Mouse (Mus musculus) forebrain, embryonic 13.5 days (tissue): ENCODE results near the gene Tmprss9. TPM values are rescaled to one million over a fixed set of nuclear protein-coding genes. Genes with fewer than 3 reads are reported as not detected.

Source experiments
- ATAC-seq: fragments of 200-750 bp; cut with Nextera tagmentation; 2 replicates; pipeline ENCODE4 v1.8.0; 2017
- H3K27ac ChIP-seq: fragments of 300-500 bp; sonication (generic); 2 replicates; pipeline ENCODE4 v1.5.1; 2015; ENCODE audit warnings: inconsistent platforms, mild to moderate bottlenecking, moderate library complexity
- H3K27me3 ChIP-seq: fragments of 300-500 bp; sonication (generic); 2 replicates; pipeline ENCODE4 v1.6.1; 2015; ENCODE audit warnings: mild to moderate bottlenecking, inconsistent platforms
- H3K36me3 ChIP-seq: fragments of 300-500 bp; sonication (generic); 2 replicates; pipeline ENCODE4 v1.6.1; 2015; ENCODE audit warnings: mild to moderate bottlenecking, inconsistent platforms; ENCODE audit not compliant: poor library complexity, severe bottlenecking
- H3K4me1 ChIP-seq: fragments of 300-500 bp; sonication (generic); 2 replicates; pipeline ENCODE4 v1.6.1; 2015; ENCODE audit warnings: inconsistent platforms
- H3K4me2 ChIP-seq: fragments of 300-500 bp; sonication (generic); 2 replicates; pipeline ENCODE4 v1.6.1; 2015; ENCODE audit warnings: inconsistent platforms, mild to moderate bottlenecking, moderate library complexity
- H3K4me3 ChIP-seq: fragments of 300-500 bp; sonication (generic); 2 replicates; pipeline ENCODE4 v1.5.1; 2015; ENCODE audit warnings: mild to moderate bottlenecking, inconsistent platforms
- H3K9ac ChIP-seq: fragments of 300-500 bp; sonication (generic); 2 replicates; pipeline ENCODE4 v1.6.1; 2015; ENCODE audit warnings: mild to moderate bottlenecking, inconsistent platforms
- H3K9me3 ChIP-seq: fragments of 300-500 bp; sonication (generic); replicated peaks from 2 replicates; pipeline ENCODE4 v1.6.1; 2016; ENCODE audit warnings: inconsistent platforms
- WGBS: fragments of 180-500 bp; shearing (Covaris S2); methylation state at CpG from one replicate; pipeline ENCODE4 v1.1.7; 2015; 5-methylcytosine and 5-hydroxymethylcytosine counted together
- polyA plus RNA-seq: library from polyadenylated mRNA; unstranded; fragments of >200 nt; fragmentation: Nextera tagmentation; extraction: Ambion mirVana; gene quantifications from 2 replicates; pipeline ENCODE4 v1.2.1, GENCODE M21; 2015

The Tmprss9 gene
- polyA plus RNA-seq, 1 experiment from 2014 or later: 0.14 TPM

DNA sequence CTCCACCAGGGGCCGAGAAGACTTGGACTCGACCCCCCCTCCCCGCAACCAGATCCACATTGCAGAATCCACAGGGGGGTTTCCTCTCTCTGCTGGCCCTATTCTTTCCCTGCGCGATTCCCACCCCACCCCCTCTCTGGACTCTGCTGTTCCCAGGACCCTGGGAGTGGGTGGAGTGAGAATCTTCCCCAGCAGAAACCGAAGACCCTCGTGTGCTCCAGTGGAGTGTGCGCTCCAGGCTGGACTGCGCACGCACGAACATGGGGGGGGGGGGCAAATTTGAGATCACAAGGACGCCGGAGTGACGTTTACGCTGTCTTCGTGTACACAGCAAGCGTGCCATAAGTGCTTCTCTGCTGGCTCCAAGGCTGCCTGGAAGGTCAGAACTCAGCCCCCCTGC is 64.0 kb downstream of the Tmprss9 start:
- peak overlapping the region; percentile 63 for H3K4me2 ChIP-seq
- H3K4me1 ChIP-seq: peaks cover 95% of the 10 kb centered on the region
- H3K27me3 ChIP-seq: peaks cover 82% of the 10 kb centered on the region
- WGBS: 2% methylated on average over 14 of the region's 17 CpGs
- no peak overlapping the region for H3K9ac ChIP-seq
- ATAC-seq: no peak
- peak overlapping the region; percentile 32; the same call in 1 of the 2 replicates for H3K4me3 ChIP-seq
- H3K27ac ChIP-seq: no peak overlapping the region
- H3K36me3 ChIP-seq: no peaks in the 10 kb centered on the region
- H3K9me3 ChIP-seq: no peaks in the 10 kb centered on the region

DNA sequence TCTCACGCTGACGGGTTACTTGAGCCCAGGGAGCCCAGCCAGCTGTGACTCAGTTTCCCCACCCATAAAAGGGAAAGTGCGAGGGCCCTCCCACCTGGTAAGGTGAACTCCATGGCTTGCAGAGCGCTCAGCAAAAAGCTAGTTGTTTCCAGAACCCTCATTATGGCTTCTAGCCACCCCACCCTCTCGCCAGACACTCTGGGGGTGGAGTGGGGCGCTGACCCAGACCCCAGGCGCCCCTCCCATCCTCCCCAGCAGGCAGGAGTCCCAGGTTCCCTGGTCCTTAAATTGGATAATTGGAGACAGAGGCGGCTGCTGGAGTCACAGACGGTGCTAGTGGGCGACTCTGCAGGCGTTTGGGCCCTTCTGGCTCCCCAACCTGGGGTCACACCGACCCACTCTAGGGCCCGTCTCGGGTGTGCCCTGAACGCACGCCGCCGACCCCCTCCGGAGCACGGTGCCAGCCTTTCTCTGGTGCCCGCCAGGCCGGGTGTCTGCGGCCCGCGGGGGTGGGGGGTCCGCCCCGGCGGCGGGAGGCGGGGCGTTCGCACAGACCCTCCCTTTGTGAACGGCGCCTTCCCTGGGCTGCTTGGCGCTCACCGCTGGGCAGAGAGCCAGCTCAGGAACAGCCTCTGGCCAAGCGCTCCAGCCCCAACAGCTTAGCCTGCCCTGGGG is 64.6 kb downstream of the Tmprss9 start:
- ATAC-seq: peak; percentile 60
- H3K9ac ChIP-seq: peak overlapping the region; percentile 45
- H3K27me3 ChIP-seq: peaks cover 81% of the 10 kb centered on the region
- H3K27ac ChIP-seq: peak overlapping the region; percentile 17; the same call in 1 of the 2 replicates
- H3K4me3 ChIP-seq: peak overlapping the region; percentile 32
- WGBS: 2% methylated on average over 26 of the region's 37 CpGs
- peak overlapping the region; percentile 63 for H3K4me2 ChIP-seq
- H3K9me3 ChIP-seq: no peaks in the 10 kb centered on the region
- H3K4me1 ChIP-seq: peaks cover 90% of the 10 kb centered on the region
- no peaks in the 10 kb centered on the region for H3K36me3 ChIP-seq

DNA sequence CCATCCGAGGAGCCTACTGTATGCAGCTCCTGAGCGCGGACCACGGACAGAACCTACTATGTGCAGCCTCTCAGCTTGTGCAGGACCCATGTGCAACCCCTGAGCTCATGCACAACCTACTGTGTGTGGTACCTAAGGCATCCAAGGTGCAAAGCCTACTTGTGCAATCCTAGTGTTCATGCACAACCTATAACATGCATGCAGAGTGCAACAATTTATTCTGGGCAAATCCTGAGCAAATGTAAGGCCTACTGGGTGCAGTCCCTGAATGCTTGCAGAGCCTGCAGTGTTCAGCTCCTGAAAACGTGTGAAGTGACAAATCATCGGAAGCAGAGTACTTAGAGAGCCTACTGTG is 65.1 kb downstream of the Tmprss9 start:
- ATAC-seq: no peak
- H3K4me2 ChIP-seq: peak overlapping the region; percentile 63
- 14% methylated on average over 6 of the region's 6 CpGs for WGBS
- no peaks in the 10 kb centered on the region for H3K36me3 ChIP-seq
- no peaks in the 10 kb centered on the region for H3K9me3 ChIP-seq
- peak overlapping the region; percentile 45; the same call in 1 of the 2 replicates for H3K9ac ChIP-seq
- peak overlapping the region; percentile 17; the same call in 1 of the 2 replicates for H3K27ac ChIP-seq
- peaks cover 84% of the 10 kb centered on the region for H3K4me1 ChIP-seq
- peak overlapping the region; percentile 32 for H3K4me3 ChIP-seq
- H3K27me3 ChIP-seq: peaks cover 81% of the 10 kb centered on the region

DNA sequence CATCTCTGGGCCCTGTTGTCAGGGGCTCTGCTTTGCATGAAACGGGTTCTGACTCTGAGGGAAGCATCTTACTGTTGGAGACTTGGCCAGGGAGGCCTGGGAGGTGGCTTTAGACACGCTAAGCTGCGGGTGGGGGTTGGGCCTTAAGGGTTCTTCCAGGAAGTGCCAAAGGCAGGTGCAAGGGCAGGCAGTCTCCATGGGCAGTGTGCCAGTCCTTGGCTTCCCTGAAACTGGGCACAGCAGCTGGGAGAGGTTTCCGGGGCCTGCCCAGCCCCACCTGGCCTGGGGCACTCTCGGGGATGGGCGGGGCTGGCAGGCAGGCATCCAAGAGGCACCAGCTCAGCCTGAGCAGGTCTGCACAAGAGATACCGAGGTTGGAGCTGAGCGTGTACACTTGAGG is 66.0 kb downstream of the Tmprss9 start:
- H3K9ac ChIP-seq: peak overlapping the region; percentile 28; the same call in 1 of the 2 replicates
- H3K27ac ChIP-seq: peak overlapping the region; percentile 55
- H3K4me3 ChIP-seq: no peak overlapping the region
- no peak for ATAC-seq
- H3K9me3 ChIP-seq: no peaks in the 10 kb centered on the region
- 24% methylated on average over 8 of the region's 8 CpGs for WGBS
- peaks cover 76% of the 10 kb centered on the region for H3K4me1 ChIP-seq
- H3K36me3 ChIP-seq: no peaks in the 10 kb centered on the region
- H3K4me2 ChIP-seq: peak overlapping the region; percentile 10; the same call in 1 of the 2 replicates
- peaks cover 73% of the 10 kb centered on the region for H3K27me3 ChIP-seq

DNA sequence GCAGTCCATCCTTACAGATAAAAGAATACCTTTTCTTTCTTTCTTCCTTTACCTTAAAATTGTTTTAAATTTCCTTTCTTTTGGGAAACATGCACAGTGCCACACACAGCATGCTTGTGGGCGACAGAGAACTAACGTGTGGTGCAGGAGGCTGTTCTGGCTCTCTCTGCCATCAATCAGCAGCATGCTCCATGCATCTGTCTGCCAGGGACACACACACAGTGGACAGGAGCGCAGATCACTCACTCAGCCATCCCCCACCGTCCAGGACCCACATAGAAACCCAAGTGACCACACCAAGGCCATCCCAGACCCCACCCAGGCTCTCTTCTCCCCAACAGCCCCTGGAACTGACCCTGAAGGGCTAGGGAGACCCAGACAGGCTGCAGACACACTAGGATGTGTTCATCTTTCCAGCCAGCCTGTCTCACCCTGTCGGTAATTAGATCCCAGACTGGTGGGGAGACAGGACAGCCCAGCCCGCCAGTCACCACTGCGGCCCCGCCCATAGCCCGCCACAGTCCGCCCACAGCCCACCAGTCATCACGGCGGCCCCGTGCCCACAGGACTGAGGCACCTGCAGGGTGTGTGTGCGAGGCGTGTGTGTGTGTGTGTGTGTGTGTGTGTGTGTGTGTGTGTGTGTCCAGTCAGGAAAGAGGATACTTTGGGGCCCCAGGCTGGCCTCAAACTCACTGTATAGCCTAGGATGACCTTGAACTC is 67.3 kb downstream of the Tmprss9 start:
- H3K27ac ChIP-seq: no peak overlapping the region
- no peaks in the 10 kb centered on the region for H3K36me3 ChIP-seq
- WGBS: 8% methylated on average over 15 of the region's 15 CpGs
- H3K4me3 ChIP-seq: peak overlapping the region; percentile 42
- H3K4me1 ChIP-seq: peaks cover 64% of the 10 kb centered on the region
- ATAC-seq: peak; percentile 57
- peaks cover 59% of the 10 kb centered on the region for H3K27me3 ChIP-seq
- no peaks in the 10 kb centered on the region for H3K9me3 ChIP-seq
- H3K4me2 ChIP-seq: peak overlapping the region; percentile 78
- H3K9ac ChIP-seq: peak overlapping the region; percentile 66

DNA sequence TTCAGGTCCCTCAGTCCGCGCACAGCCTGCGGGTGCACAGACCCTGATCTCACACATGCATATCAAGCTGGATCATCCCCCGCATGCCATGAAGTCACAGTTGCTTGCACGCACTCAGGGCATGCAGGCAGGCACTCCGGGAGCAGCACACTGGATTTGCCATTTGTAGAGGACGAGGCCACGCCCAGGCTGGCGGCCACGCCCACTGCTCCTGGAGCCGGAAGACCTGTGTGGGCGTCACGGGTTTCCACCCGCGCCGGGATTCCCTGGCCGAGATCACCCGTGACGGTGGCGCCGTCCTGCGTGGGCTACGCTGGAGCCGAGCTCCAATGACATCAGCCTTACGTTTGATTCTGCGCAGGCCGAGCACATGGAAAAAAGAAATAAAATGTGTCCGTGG is 68.0 kb downstream of the Tmprss9 start:
- WGBS: 5% methylated on average over 28 of the region's 28 CpGs
- Histone ChIP-seq H3K9me3 (no peaks in the 10 kb centered on the region), H3K4me1 (peaks cover 57% of the 10 kb centered on the region), H3K4me2 (peak overlapping the region; percentile 78), H3K9ac (peak overlapping the region; percentile 66), H3K4me3 (peak overlapping the region; percentile 42), H3K36me3 (no peaks in the 10 kb centered on the region), H3K27ac (no peak overlapping the region), H3K27me3 (peaks cover 52% of the 10 kb centered on the region)
- peak; percentile 54 for ATAC-seq

DNA sequence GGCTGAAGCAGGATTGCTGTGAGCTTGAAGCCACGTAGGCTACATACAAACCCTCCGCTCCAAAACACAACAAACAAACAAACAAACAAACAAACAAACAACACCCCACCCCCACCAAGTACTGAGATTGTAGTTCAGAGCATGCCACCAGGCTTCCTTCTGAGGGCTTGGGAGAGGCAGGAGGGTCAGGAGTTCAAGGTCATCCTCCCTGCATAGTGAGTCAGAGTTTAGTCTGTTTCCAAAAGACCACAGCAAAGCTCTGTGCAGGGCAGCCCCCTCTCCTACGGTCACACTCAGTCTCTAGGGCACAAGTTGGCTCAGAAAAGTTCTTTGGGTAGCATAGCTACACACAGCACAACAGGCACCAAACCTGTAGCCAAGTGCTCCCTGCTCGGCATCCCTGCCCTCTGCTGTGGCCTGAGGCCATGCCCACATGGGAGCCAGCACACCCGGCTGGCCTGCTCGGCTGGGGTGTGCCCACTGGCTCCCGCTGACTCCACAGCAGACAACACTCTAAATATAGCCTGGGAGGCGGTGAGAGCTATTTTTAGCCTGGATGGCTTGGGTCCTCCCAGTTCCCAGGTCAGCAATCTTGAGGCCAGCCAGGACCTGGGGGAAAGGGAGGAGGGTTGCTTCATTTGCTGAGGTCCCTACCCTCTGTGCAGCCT is 68.8 kb downstream of the Tmprss9 start:
- peak overlapping the region; percentile 78 for H3K4me2 ChIP-seq
- H3K4me1 ChIP-seq: peaks cover 52% of the 10 kb centered on the region
- no peaks in the 10 kb centered on the region for H3K9me3 ChIP-seq
- ATAC-seq: no peak
- peak overlapping the region; percentile 66; the same call in 1 of the 2 replicates for H3K9ac ChIP-seq
- H3K36me3 ChIP-seq: no peaks in the 10 kb centered on the region
- no peak overlapping the region for H3K27ac ChIP-seq
- H3K4me3 ChIP-seq: peak overlapping the region; percentile 42; the same call in 1 of the 2 replicates
- H3K27me3 ChIP-seq: peaks cover 46% of the 10 kb centered on the region
- 56% methylated on average over 8 of the region's 8 CpGs for WGBS

DNA sequence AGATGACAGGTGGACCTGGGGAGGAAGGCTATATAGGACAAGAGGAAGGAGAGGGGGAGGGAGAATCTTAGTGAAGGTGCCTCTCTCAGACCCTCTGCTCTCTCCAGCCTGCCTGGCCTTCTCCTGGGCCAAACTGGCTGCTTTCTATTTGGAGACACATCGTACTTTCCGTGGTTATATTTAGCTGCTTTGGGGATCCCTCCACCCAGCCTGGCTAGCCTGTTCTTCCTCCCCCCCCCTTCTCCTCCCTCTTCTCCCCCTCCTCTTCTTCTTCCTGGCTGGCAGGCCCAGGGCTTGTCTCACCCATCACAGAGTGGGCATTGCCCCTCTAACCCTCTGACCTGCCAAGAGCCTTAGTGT is 69.3 kb downstream of the Tmprss9 start:
- Histone ChIP-seq H3K9me3 (no peaks in the 10 kb centered on the region), H3K4me1 (peaks cover 47% of the 10 kb centered on the region), H3K27ac (no peak overlapping the region), H3K27me3 (peaks cover 41% of the 10 kb centered on the region), H3K36me3 (no peaks in the 10 kb centered on the region), H3K9ac (no peak overlapping the region), H3K4me2 (no peak overlapping the region), H3K4me3 (no peak overlapping the region)
- ATAC-seq: no peak
- WGBS: 68% methylated on average over 2 of the region's 2 CpGs

DNA sequence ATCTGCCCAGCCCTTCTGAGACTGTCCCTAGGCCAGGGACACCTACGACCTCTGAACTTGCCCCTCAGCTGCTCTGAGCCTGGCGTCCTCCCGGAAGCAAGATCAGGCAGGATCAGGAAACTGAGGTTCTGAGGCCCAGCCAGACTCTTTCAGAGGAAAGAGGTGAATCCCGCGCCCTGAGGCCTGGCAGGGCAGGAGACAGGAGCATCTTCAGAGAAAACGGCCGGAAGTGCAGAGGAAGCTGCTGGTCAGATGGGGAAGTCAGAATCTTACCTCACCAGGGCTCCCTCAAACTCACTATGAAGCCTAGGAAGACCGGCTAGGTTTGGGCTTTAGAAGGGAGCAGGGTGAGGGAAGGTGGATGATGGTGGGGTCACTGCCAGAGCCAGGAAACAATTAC is 71.3 kb downstream of the Tmprss9 start:
- Histone ChIP-seq H3K4me2 (no peak overlapping the region), H3K4me1 (peaks cover 36% of the 10 kb centered on the region), H3K27ac (no peak overlapping the region), H3K36me3 (no peaks in the 10 kb centered on the region), H3K4me3 (no peak overlapping the region), H3K9ac (no peak overlapping the region), H3K9me3 (no peaks in the 10 kb centered on the region), H3K27me3 (peaks cover 21% of the 10 kb centered on the region)
- ATAC-seq: no peak
- 64% methylated on average over 8 of the region's 8 CpGs for WGBS

DNA sequence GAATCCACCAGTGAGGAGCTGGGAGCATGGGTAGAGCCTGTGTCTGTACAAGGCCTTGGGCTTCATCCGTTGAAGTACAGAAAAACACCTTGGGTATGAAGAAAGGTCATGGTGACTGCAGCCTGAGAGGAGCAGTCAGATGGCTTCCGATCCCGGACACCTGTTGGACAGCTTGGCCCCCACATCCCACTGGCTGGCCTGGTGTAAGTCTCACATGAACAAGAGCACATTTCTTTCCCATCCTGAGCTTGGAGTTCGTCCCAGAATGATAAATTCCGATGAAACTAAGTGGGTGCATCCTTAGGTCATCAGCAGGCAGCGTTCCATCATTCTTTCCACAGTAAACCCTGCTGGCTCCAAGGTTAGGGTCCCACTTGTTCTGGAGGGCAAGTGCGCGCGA is 72.1 kb downstream of the Tmprss9 start:
- H3K9ac ChIP-seq: no peak overlapping the region
- peaks cover 35% of the 10 kb centered on the region for H3K4me1 ChIP-seq
- no peaks in the 10 kb centered on the region for H3K36me3 ChIP-seq
- H3K4me2 ChIP-seq: no peak overlapping the region
- ATAC-seq: no peak
- H3K4me3 ChIP-seq: no peak overlapping the region
- peaks cover 15% of the 10 kb centered on the region for H3K27me3 ChIP-seq
- no peaks in the 10 kb centered on the region for H3K9me3 ChIP-seq
- no peak overlapping the region for H3K27ac ChIP-seq
- WGBS: 81% methylated on average over 9 of the region's 9 CpGs

DNA sequence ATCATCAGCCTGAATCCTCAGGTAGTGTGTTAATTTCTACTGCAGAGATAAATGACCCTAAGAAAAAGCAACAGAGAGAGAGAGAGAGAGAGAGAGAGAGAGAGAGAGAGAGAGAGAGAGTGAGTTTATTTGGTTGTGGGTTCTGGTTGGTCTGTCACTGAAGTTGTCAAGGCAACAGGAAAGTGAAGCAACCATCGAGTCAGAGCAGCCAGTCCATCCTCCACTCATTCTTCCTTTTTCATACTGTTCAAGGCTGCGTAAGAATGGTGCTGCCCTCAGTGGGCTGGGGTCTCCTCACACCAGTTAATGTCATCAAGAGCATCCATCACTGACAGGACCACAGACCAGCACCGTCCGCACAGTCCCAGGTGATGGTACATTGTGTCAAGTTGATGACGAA is 72.6 kb downstream of the Tmprss9 start:
- Histone ChIP-seq H3K4me2 (no peak overlapping the region), H3K27me3 (peaks cover 15% of the 10 kb centered on the region), H3K4me1 (peaks cover 30% of the 10 kb centered on the region), H3K9ac (no peak overlapping the region), H3K4me3 (no peak overlapping the region), H3K36me3 (no peaks in the 10 kb centered on the region), H3K27ac (no peak overlapping the region), H3K9me3 (no peaks in the 10 kb centered on the region)
- no peak for ATAC-seq
- WGBS: 92% methylated on average over 5 of the region's 5 CpGs
